Mouse (Mus musculus) CD8-positive naive resting alpha-beta T cell, adult 2 months (primary cell): Measurements from ENCODE around the gene Sgf29.
A peak's percentile ranks its signal among the peaks of the same experiment; 100 is the strongest.
"Not testable (repeated sequence)": the region's sequence is repeated elsewhere in the genome, so short reads cannot be mapped to it uniquely, and the experiment has no call there.

ENCODE experiments used
- DNase-seq, 2 experiments: peaks; one replicate each; pipeline ENCODE4 v3.0.0; 2022; ENCODE audit warnings: low read depth in 2 of 2, low spot score in 2 of 2

Gene Sgf29

DNA sequence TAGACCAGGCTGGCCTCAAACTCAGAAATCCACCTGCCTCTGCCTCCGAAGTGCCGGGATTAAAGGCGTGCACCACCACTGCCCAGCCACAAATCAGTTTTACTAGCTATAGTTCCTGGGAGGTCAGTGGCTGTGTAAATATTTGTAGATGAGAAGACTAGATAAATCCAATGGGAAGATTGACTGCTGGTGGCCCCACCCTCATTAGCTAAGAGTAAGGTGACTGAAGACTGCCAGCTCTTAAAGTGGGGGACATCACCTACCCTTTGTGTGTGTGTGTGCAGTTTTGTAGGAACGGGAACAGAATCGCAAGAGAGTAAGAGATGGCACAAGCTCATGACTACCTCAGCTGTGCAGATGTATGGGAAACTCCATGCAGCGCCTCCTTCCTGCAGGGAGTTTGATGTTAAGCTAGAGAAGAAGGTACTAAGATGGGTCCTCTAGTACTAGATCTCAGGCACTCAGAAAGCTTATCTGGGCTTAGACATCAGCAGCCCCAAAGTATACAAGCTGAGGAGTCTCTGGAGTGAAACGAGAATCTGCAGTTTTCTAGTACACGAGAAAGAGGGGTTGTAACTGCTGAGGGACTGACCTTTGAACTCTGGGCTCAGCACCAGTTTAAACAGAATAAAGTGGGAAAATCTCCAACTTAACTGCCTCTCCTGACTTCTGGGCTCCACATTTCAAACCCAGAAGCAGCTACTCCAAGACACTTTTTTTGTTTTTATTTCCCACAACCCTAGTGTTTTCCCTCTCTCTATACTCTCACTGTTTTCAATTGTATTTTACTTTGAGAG is 29.6 kb downstream of the Sgf29 start:
- no peak for DNase-seq

DNA sequence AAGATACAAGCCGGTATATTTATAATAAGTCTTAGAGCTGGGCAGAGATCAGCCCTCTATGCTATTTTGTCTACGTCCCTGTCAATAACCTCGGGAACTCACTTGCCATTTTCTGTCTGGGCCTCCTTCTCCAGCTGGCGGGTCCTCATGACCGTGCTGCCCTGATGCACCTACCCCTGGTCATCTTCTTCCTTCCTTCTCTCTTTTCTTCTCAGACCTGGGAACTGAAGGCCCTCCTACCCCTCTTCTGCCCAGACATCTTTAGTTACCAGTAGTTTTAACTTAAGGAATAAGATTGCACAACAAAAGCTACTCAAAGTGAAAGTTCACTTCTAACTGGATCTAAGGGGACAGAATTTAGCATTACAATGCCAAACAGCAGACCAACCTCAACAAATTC is 30.6 kb downstream of the Sgf29 start:
- no peak for DNase-seq

- no peak for DNase-seq
These were observed 32.1 kb downstream of the Sgf29 start for GRCm38 (mm10) chr7:126681221-126681620.

DNA sequence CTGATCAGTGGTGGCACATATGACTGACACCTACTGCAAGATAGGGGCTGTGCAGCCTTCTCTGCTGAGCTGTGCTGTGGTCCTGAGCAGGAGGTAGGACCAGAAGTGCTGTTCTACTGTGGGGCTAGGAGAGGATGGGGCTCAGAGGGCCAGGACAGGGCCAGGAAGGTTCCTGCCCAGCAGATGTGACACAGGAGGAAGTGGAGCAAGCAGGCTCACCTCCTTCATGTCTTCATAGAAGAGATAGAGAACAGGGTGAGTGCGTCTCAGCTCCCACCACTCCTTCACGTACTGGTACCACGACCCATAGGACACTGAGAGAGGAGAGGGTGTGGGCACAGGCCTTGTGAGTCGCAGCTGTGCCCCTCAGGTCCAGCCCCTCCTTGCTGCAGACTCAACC is 39.0 kb downstream of the Sgf29 start:
- DNase-seq: not testable (repeated sequence)

- DNase-seq: no peak
These were observed 39.9 kb downstream of the Sgf29 start for GRCm38 (mm10) chr7:126689021-126689420.

GRCm38 (mm10) chr7:126690737-126691136 is 41.6 kb downstream of the Sgf29 start:
- no peak for DNase-seq

GRCm38 (mm10) chr7:126691676-126692075 is 42.6 kb downstream of the Sgf29 start:
- no peak for DNase-seq

GRCm38 (mm10) chr7:126692426-126692825 is 43.3 kb downstream of the Sgf29 start:
- DNase-seq: no peak

- peak; percentile 80 to 90 for DNase-seq
These were observed 44.1 kb downstream of the Sgf29 start for GRCm38 (mm10) chr7:126693256-126693655.

GRCm38 (mm10) chr7:126693781-126694180 is 44.7 kb downstream of the Sgf29 start:
- no peak for DNase-seq

DNA sequence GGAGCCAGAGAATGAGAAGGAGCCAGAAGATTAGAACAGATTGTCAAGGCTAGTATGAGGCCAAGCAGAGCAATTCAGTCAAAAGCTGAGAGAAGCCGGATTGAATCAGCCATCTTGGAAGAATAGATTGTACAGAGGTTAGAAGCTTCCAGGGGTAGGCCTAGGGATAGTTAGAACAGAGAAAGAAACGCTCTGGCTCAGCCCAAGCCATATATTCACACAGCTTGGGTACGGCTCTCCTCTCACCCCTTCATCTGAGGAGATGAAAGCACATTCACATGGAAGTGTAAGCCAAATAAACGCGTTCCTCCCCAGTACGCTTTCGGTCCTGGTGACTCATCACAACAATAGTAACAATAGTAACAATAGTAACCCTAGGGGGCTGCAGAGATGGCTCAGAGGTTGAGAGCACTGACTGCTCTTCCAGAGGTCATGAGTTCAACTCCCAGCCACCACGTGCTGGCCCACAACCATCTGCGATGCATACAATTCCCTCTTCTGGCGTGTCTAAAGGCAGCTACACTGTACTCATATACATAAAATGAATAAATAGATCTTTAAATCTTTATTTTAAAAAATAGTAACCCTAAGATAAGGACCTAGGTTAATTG is 45.4 kb downstream of the Sgf29 start:
- DNase-seq: no peak

DNA sequence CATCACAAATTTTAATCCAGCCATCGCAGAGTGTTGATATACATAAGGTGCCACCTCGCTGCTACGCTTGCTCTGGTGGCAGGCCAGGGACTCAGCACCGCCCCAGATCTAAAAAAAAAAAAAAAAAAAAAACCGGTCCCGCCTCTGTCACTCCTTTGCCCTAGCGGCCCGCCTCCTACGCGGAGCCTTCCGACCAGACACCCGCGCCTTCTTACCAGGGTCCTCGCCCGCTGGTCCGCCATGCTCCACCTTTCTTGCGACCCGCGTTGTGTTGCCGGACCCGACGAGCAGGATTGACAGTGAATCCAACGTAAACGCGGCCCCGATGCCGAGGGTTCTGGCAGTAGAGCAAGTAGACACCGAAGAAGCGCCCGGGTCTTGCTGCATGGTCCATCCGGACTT is 46.1 kb downstream of the Sgf29 start, which contains the start of gene Bola2:
TSS of gene Bola2 (plus strand) at position 192 of the 402 bp plus-strand sequence.
- DNase-seq: peak; percentile 61 to 72

DNA sequence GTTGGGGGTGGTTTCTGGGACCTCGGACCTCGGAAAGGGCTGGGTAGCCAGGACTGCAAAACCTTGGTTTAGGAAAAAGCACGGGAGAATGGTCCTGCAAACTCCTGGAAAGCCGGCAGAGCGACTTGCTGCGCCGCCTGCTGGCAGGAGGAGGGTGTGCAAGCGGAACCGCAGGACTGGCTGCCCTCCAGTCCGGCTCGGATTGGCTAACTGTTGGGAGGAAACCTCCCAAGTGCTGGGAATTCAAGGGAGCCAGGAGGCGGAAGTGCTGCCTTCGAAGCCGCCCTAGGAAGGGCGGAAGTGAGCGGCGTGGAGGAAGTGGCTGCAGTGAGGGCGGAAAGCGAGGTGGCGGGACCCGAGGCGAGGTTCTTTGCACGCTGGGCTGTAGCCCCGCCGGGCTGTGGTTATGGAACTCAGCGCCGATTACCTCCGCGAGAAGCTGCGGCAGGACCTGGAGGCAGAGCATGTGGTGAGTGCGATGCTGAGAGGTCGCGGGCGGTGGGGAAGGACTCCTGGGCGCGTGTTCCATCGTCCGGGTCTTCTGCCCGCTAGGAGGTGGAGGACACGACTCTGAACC is 46.6 kb downstream of the Sgf29 start, which contains the start of gene Slx1b:
TSS of gene Slx1b (minus strand) at position 154 of the 577 bp plus-strand sequence.
- DNase-seq: peak; percentile 85 to 87

DNA sequence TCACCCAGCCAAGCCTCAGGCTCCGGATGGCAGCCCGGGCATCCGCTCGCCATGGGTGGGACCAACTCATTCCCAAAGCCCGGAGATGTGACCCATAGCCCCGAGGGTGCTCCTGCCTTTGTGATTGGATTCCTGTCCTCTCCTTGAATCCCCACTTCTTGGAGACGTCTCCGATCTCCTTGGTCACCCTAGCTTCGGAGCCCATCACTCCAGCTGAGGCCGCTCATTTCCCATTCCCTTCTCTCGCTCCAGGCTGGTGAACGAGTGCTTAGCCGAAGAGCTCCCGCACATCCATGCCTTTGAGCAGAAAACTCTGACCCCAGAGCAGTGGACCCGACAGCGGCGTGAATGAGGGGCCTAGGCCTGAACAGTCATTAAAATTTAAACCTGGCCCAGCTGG is 47.2 kb downstream of the Sgf29 start:
- no peak for DNase-seq

DNA sequence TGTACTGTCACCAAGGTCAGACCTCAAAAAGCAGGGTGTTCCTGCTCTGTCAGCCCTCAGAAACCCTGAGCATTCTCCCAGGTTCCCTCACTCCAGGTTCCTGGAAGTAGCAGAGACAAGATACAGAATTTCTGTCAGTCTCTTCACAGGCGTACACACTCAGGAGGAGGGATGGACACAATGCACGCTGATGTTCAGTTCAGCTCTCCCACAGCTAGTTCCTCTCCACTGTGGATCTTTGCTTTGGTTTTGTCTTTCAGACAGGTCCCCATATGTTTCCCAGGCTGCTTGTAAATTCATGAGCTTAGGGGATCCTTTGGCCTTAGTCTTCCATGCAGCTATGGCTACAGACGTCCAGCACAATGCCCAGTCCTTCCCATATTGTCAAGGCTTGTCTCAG is 47.8 kb downstream of the Sgf29 start:
- no peak for DNase-seq

GRCm38 (mm10) chr7:126697838-126698237 is 48.7 kb downstream of the Sgf29 start:
- no peak for DNase-seq

GRCm38 (mm10) chr7:126700063-126701015 is 51.2 kb downstream of the Sgf29 start:
- no peak for DNase-seq

GRCm38 (mm10) chr7:126701070-126701469 is 52.0 kb downstream of the Sgf29 start:
- DNase-seq: peak; percentile 90 to 97

DNA sequence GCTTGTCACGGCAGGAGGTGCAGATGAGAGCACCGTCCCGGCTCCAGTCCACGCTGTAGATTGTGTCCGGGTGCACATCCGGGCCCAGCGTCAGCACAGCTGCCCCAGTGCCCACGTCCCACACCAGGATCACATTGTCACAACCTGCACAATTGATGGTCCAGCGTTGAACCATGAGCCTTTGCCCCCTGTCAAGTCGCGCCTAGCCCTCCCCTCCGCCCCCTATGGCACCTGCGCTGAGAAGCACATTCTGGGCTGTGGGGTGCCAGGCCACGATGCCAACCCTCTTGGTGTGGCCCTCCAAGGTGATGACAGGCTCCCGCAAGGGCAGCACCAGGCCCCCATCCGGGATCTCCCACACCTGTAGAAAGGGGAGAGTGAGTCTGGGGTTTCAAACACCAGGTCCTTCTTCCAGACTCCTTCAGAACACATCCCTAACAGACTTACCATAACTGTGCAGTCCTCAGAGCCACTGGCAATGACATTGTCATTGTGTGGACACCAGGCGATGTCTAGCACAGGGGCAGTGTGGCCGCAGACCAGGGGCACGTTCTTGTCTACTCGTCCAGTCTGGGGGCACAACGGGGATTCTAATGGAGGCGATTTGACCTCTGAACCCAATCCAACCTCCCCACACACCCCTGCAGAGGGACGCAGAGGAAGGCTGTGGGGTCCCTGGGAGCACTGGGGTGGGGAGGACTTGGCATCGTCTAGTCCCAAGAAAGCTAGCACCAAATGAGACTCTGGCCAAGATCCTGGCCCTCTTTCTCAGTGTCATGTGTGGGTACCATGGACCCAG is 52.6 kb downstream of the Sgf29 start:
- DNase-seq: no peak

DNA sequence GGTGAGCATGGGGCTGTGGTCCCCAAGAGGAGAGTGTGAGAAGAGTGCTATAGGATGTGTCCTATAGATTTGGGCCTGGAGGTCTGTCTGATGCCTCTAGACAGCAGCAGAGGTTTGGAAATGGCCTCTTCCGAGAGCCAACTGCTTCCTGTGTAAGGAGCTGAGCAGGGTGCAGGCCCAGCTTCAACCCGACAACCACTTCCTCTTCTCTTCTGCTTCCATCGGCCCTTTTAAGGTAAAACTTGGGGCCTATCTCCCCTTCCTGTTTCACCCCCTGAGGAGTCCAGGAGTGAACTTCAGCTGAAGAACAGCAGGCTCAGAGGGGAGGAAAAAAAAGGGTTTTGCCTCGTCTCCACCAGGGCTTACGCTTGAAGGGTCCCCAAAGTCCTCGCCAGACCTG is 53.2 kb downstream of the Sgf29 start:
- DNase-seq: peak; percentile 75 to 76
